Mouse (Mus musculus): Measurements from ENCODE around the gene Stox2.

DNA sequence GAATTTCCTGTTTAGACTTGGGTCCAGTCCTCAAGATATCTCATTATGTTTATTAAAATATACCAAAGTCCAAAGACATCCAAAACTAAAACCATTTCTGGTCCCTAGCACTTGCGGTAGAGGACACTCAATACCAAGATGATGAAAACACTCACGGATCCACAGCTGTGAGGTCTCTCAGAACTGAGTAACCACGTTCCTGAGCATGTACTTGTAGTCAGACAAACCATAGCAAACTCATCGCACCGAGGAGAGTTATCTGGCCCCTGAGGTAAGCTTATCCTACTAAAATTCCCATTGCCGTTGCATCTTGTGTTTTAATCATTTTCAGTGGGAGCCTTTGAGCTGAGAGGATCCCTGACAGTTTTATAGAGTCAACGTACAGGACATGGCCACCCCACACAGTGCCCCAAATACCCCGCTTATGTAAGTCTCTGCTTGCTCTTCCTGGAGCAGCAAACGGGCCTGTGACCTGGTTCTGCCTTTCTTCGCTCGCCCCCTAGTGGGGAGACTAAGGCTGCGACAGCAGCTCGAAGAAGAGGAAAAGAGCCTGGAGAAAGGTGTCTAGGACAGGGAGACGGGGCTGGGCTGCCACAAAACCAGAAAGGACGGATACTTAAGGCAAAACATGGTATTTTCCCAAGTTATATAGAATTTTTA lies 75.6 kb downstream of the Stox2 start:
- TF ChIP-seq EP300 (IDR thresholded peaks at IDR 0.05; ENCODE audit: low read depth) (no peak), CTCF (IDR thresholded peaks at IDR 0.05; ENCODE audit: low read depth) (peak; percentile 86)
